Mouse (Mus musculus): ENCODE data around the gene Med12l. TPM values are rescaled to one million over a fixed set of nuclear protein-coding genes. Genes with fewer than 3 reads are reported as not detected.

Gene Med12l
- total and polyA plus RNA-seq, 3 experiments = 2.5 to 8.2 (median 6.9) TPM

- intact Hi-C loops (cut with DNase I) = no loop called here
- WGBS = 29% methylated on average over 6 of the region's 6 CpGs
- no peaks in the 10 kb centered on the region for H3K27me3 ChIP-seq (ENCODE audit: control insufficient read depth, insufficient read depth, low read length)
- H3K36me3 ChIP-seq (ENCODE audit: control insufficient read depth, insufficient read depth, low read length) = no peaks in the 10 kb centered on the region
- no peak for TF ChIP-seq EP300 (IDR thresholded peaks at IDR 0.05; ENCODE audit: insufficient read depth, low read depth, low read length)
- no peak for TF ChIP-seq CTCF (IDR thresholded peaks at IDR 0.05)
- TF ChIP-seq POLR2A (IDR thresholded peaks at IDR 0.05; ENCODE audit: insufficient read depth, low read depth, low read length) = no peak
- H3K4me1 ChIP-seq (ENCODE audit: control insufficient read depth, insufficient read depth, low read length) = no peaks in the 10 kb centered on the region
- H3K4me3 ChIP-seq = no peak overlapping the region
- H3K27ac ChIP-seq = no peak overlapping the region
- no peak overlapping the region for H3K9ac ChIP-seq (ENCODE audit: low read depth, low read length)
- no peaks in the 10 kb centered on the region for H3K79me2 ChIP-seq (replicated peaks; ENCODE audit: control insufficient read depth, insufficient read depth, low read length)
- peak in 1 of 2 experiments; percentile 25 for DNase-seq
Observed at GRCm38 (mm10) chr3:59243384-59243783, 237.8 kb downstream of the Med12l start.

GRCm38 (mm10) chr3:59248031-59248430 is 242.4 kb downstream of the Med12l start:
- Histone ChIP-seq H3K27me3 (ENCODE audit: control insufficient read depth, insufficient read depth, low read length) (no peaks in the 10 kb centered on the region), H3K4me3 (no peak overlapping the region), H3K27ac (no peak overlapping the region), H3K79me2 (replicated peaks; ENCODE audit: control insufficient read depth, insufficient read depth, low read length) (no peaks in the 10 kb centered on the region), H3K4me1 (ENCODE audit: control insufficient read depth, insufficient read depth, low read length) (no peaks in the 10 kb centered on the region), H3K9ac (ENCODE audit: low read depth, low read length) (no peak overlapping the region), H3K36me3 (ENCODE audit: control insufficient read depth, insufficient read depth, low read length) (no peaks in the 10 kb centered on the region)
- WGBS = 80% methylated on average over 6 of the region's 6 CpGs
- no peak for DNase-seq
- intact Hi-C loops (cut with DNase I) = no loop called here
- TF ChIP-seq CTCF (IDR thresholded peaks at IDR 0.05) (no peak), EP300 (IDR thresholded peaks at IDR 0.05; ENCODE audit: insufficient read depth, low read depth, low read length) (no peak), POLR2A (IDR thresholded peaks at IDR 0.05; ENCODE audit: insufficient read depth, low read depth, low read length) (no peak)

GRCm38 (mm10) chr3:59250454-59250853 is 244.8 kb downstream of the Med12l start:
- Histone ChIP-seq H3K27me3 (ENCODE audit: control insufficient read depth, insufficient read depth, low read length) (no peaks in the 10 kb centered on the region), H3K9ac (ENCODE audit: low read depth, low read length) (no peak overlapping the region), H3K4me3 (no peak overlapping the region), H3K4me1 (ENCODE audit: control insufficient read depth, insufficient read depth, low read length) (no peaks in the 10 kb centered on the region), H3K79me2 (replicated peaks; ENCODE audit: control insufficient read depth, insufficient read depth, low read length) (no peaks in the 10 kb centered on the region), H3K36me3 (ENCODE audit: control insufficient read depth, insufficient read depth, low read length) (no peaks in the 10 kb centered on the region), H3K27ac (no peak overlapping the region)
- 93% methylated on average over 1 of the region's 1 CpGs for WGBS
- DNase-seq = no peak
- intact Hi-C loops (cut with DNase I) = no loop called here
- no peak for TF ChIP-seq POLR2A (IDR thresholded peaks at IDR 0.05; ENCODE audit: insufficient read depth, low read depth, low read length)
- no peak for TF ChIP-seq EP300 (IDR thresholded peaks at IDR 0.05; ENCODE audit: insufficient read depth, low read depth, low read length)
- no peak for TF ChIP-seq CTCF (IDR thresholded peaks at IDR 0.05)

DNA sequence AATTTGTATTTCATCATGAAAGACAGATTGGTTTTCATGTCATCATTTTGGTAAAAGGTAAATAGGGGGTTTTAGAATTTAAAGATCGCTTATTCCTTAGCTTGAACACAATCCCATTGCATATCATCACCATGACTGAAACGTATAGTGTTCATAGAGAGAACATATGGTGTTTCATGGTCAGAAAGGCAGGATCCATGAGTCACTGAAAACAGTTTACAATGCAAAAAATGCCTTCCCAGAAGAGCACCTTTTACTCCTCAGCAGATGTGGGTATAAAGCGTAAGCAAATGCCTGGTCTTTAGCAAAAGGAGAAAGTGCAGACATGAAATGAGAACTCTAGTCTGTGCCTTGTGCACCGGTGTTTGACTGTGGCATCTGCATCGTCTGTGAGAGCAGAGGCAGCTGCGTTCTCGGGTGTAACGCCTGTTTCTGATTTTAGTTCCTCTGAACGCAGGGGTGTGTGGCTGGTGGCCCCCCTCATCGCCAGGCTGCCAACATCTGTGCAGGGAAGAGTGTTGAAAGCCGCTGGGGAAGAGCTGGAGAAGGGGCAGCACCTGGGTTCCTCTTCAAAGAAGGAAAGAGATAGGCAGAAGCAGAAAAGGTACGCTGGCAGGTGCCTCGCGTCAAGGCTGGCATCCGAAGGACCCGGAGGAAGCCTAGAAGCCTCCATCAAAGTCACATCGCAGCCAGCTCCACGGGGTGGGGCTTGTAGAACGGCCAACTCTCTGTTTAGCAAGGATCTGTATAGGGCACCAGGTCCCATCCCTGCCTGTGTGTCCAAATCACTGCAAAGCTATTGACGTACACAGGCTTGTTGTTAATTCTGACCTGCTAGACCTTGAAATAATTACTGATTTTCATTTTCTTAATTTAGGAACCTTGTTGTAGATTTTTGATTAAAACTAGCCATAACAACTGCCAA is 252.4 kb downstream of the Med12l start:
- intact Hi-C loops (cut with DNase I) = no loop called here
- H3K27me3 ChIP-seq (ENCODE audit: control insufficient read depth, insufficient read depth, low read length) = no peaks in the 10 kb centered on the region
- peak in 1 of 2 experiments; percentile 27 for DNase-seq
- H3K4me1 ChIP-seq (ENCODE audit: control insufficient read depth, insufficient read depth, low read length) = no peaks in the 10 kb centered on the region
- no peak for TF ChIP-seq CTCF (IDR thresholded peaks at IDR 0.05)
- no peak for TF ChIP-seq EP300 (IDR thresholded peaks at IDR 0.05; ENCODE audit: insufficient read depth, low read depth, low read length)
- no peak for TF ChIP-seq POLR2A (IDR thresholded peaks at IDR 0.05; ENCODE audit: insufficient read depth, low read depth, low read length)
- no peaks in the 10 kb centered on the region for H3K36me3 ChIP-seq (ENCODE audit: control insufficient read depth, insufficient read depth, low read length)
- WGBS = 85% methylated on average over 20 of the region's 20 CpGs
- no peak overlapping the region for H3K27ac ChIP-seq
- H3K4me3 ChIP-seq = no peak overlapping the region
- H3K79me2 ChIP-seq (replicated peaks; ENCODE audit: control insufficient read depth, insufficient read depth, low read length) = no peaks in the 10 kb centered on the region
- no peak overlapping the region for H3K9ac ChIP-seq (ENCODE audit: low read depth, low read length)

- DNase-seq = no peak
- 57% methylated on average over 5 of the region's 5 CpGs for WGBS
Observed at GRCm38 (mm10) chr3:59260745-59261144, 255.1 kb downstream of the Med12l start.

GRCm38 (mm10) chr3:59261709-59262472 is 256.3 kb downstream of the Med12l start:
- no peaks in the 10 kb centered on the region for H3K4me1 ChIP-seq (ENCODE audit: control insufficient read depth, insufficient read depth, low read length)
- DNase-seq = no peak
- H3K27me3 ChIP-seq (ENCODE audit: control insufficient read depth, insufficient read depth, low read length) = no peaks in the 10 kb centered on the region
- H3K27ac ChIP-seq = no peak overlapping the region; the same call in 1 of the 2 replicates
- H3K9ac ChIP-seq (ENCODE audit: low read depth, low read length) = no peak overlapping the region
- TF ChIP-seq EP300 (IDR thresholded peaks at IDR 0.05; ENCODE audit: insufficient read depth, low read depth, low read length) (no peak), POLR2A (IDR thresholded peaks at IDR 0.05; ENCODE audit: insufficient read depth, low read depth, low read length) (no peak), CTCF (IDR thresholded peaks at IDR 0.05) (no peak)
- intact Hi-C loops (cut with DNase I) = no loop called here
- H3K79me2 ChIP-seq (replicated peaks; ENCODE audit: control insufficient read depth, insufficient read depth, low read length) = no peaks in the 10 kb centered on the region
- no peak overlapping the region for H3K4me3 ChIP-seq
- H3K36me3 ChIP-seq (ENCODE audit: control insufficient read depth, insufficient read depth, low read length) = no peaks in the 10 kb centered on the region
- WGBS = 76% methylated on average over 9 of the region's 9 CpGs

More at GRCm38 (mm10) chr3:59260745-59261144, 255.1 kb downstream of the Med12l start:
- Histone ChIP-seq H3K4me3 (no peak overlapping the region), H3K27me3 (ENCODE audit: control insufficient read depth, insufficient read depth, low read length) (no peaks in the 10 kb centered on the region), H3K79me2 (replicated peaks; ENCODE audit: control insufficient read depth, insufficient read depth, low read length) (no peaks in the 10 kb centered on the region), H3K27ac (no peak overlapping the region), H3K4me1 (ENCODE audit: control insufficient read depth, insufficient read depth, low read length) (no peaks in the 10 kb centered on the region), H3K36me3 (ENCODE audit: control insufficient read depth, insufficient read depth, low read length) (no peaks in the 10 kb centered on the region), H3K9ac (ENCODE audit: low read depth, low read length) (no peak overlapping the region)
- no peak for TF ChIP-seq CTCF (IDR thresholded peaks at IDR 0.05)
- intact Hi-C loops (cut with DNase I) = no loop called here

Data from heart, adult 2 months (tissue).